Mouse (Mus musculus) cerebellum, postnatal 10 days (tissue): ENCODE measurements around the gene Tcam1.
A peak's percentile ranks its signal among the peaks of the same experiment; 100 is the strongest.
"Not testable (repeated sequence)": the region's sequence is repeated elsewhere in the genome, so short reads cannot be mapped to it uniquely, and the experiment has no call there.

Experiments used
- DNase-seq, 2 experiments: peaks; one replicate each; pipeline ENCODE4 v3.0.0; 2021; ENCODE audit warnings: mixed read lengths in 2 of 2

Tcam1 gene

GRCm38 (mm10) chr11:106276454-106276853 is at the start of gene Tcam1:
TSS of gene Tcam1 (plus strand) at chr11:106276672.
- peak; percentile 97 to 98 for DNase-seq

- DNase-seq, result not testable (repeated sequence)
These were observed 42.5 kb upstream of the Tcam1 start for GRCm38 (mm10) chr11:106233978-106234377.

GRCm38 (mm10) chr11:106246834-106247233 is 29.6 kb upstream of the Tcam1 start:
- peak in 1 of 2 experiments; percentile 24 for DNase-seq

- no peak for DNase-seq
These were observed 27.1 kb upstream of the Tcam1 start for GRCm38 (mm10) chr11:106249326-106249725.

- peak in 1 of 2 experiments; percentile 29 for DNase-seq
These were observed 21.7 kb upstream of the Tcam1 start for GRCm38 (mm10) chr11:106254767-106255166.

- DNase-seq, result peak in 1 of 2 experiments; percentile 47
These were observed 21.3 kb upstream of the Tcam1 start for GRCm38 (mm10) chr11:106255174-106255573.

- peak; percentile 99 to 100 for DNase-seq
These were observed 20.6 kb upstream of the Tcam1 start, which contains the start of the genes Ftsj3 and Psmc5 for GRCm38 (mm10) chr11:106255685-106256451. TSS of gene Ftsj3 (minus strand) at chr11:106256079. TSS of gene Psmc5 (plus strand) at chr11:106256154.

GRCm38 (mm10) chr11:106256775-106257174 is 19.7 kb upstream of the Tcam1 start:
- peak; percentile 71 to 75 for DNase-seq

- peak in 1 of 2 experiments; percentile 11 for DNase-seq
These were observed 15.5 kb upstream of the Tcam1 start for GRCm38 (mm10) chr11:106260826-106261450.

- peak; percentile 45 to 50 for DNase-seq
These were observed 12.5 kb upstream of the Tcam1 start for GRCm38 (mm10) chr11:106263963-106264362.

GRCm38 (mm10) chr11:106264988-106265387 is 11.5 kb upstream of the Tcam1 start:
- peak in 1 of 2 experiments; percentile 28 for DNase-seq

- peak in 1 of 2 experiments; percentile 14 for DNase-seq
These were observed 10.9 kb upstream of the Tcam1 start for GRCm38 (mm10) chr11:106265570-106265969.

- DNase-seq, result peak in 1 of 2 experiments; percentile 23
These were observed 10.0 kb upstream of the Tcam1 start for GRCm38 (mm10) chr11:106266431-106266830.

GRCm38 (mm10) chr11:106267311-106267852 is 9.1 kb upstream of the Tcam1 start:
- peak; percentile 91 to 93 for DNase-seq

GRCm38 (mm10) chr11:106267871-106268270 is 8.6 kb upstream of the Tcam1 start:
- peak; percentile 71 to 73 for DNase-seq

- DNase-seq, result peak; percentile 88 to 91
These were observed 8.0 kb upstream of the Tcam1 start for GRCm38 (mm10) chr11:106268326-106269059.

- DNase-seq, result peak; percentile 65 to 70
These were observed 7.4 kb upstream of the Tcam1 start for GRCm38 (mm10) chr11:106269060-106269431.

- DNase-seq, result peak; percentile 51 to 56
These were observed 5.2 kb upstream of the Tcam1 start for GRCm38 (mm10) chr11:106271131-106271793.

- DNase-seq, result peak in 1 of 2 experiments; percentile 73
These were observed 4.5 kb upstream of the Tcam1 start for GRCm38 (mm10) chr11:106271794-106272643.

- peak; percentile 99 to 100 for DNase-seq
These were observed 3.7 kb upstream of the Tcam1 start, which contains the start of gene Smarcd2 for GRCm38 (mm10) chr11:106272644-106273310. TSS of gene Smarcd2 (minus strand) at chr11:106272972.

- DNase-seq, result no peak
These were observed 3.2 kb upstream of the Tcam1 start for GRCm38 (mm10) chr11:106273311-106273684.
